Mouse (Mus musculus): ENCODE results near the gene Sod2.

DNA sequence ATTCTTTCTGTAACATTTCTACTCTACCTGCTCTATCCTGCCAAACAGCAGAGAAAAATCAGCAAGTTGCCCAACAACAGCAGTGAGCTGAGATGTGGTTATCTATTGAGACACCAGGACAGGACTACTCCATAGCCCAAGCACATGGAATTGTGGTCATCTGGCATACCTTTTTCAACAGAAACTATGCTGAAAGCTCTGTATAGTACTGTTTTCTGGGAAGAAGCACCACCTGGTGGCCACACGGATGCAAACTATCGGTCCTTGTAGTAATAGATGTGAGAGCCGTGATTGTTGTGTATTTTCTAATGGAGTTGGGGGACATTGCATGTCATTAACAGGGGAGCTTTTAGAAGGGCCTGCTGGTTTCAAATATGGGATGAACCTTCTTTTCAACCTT is 10.3 kb upstream of the Sod2 start:
- TF ChIP-seq CTCF (IDR thresholded peaks at IDR 0.05; ENCODE audit: borderline replicate concordance, insufficient read depth, low read depth, low read length) (peak; percentile 45; the same call in 1 of the 2 replicates), POLR2A (IDR thresholded peaks at IDR 0.05; ENCODE audit: borderline replicate concordance, insufficient read depth, low read length) (no peak)
